Mouse (Mus musculus) frontal cortex, postnatal 10 days (tissue): ENCODE measurements around the gene Mup10.
"Not testable (repeated sequence)": the region's sequence is repeated elsewhere in the genome, so short reads cannot be mapped to it uniquely, and the experiment has no call there.

ENCODE experiments used
- DNase-seq, 2 experiments: peaks; one replicate each; pipeline ENCODE4 v3.0.0; 2022; ENCODE audit warnings: low spot score in 2 of 2, mixed read lengths in 1 of 2

Mup10 gene

DNA sequence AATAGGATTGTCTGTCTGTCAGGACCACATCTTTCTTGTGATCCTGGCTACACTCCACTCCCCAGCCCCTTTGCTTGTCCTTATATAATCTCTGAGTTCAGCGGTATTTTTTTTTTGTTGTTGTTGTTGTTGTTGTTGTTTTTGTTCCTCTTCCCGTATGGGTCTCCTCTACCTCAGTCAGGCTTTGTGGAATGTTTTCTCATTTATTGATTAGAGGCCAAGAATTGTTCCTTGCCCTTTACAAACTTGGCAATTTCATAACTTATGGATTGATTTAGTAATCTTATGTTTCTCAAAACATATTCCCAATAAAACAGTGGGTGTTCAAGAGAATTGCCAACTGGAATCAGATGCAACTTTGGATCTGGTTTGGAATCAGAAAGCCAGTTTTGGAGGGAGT lies at the start of gene Mup10:
Mup10 (minus strand) TSS at position 101 of the 400 bp plus-strand sequence.
- not testable (repeated sequence) for DNase-seq
